Mouse (Mus musculus) bone marrow, adult 2 months (tissue): Measurements from ENCODE around the gene Tfcp2l1. TPM values are rescaled to one million over a fixed set of nuclear protein-coding genes. Genes with fewer than 3 reads are reported as not detected.

Experiments
- H3K27ac ChIP-seq: fragments of 200-500 bp; 2 replicates; pipeline ENCODE4 v1.5.1; 2012; ENCODE audit warnings: low read depth, mild to moderate bottlenecking, control low read depth, inconsistent platforms, low read length; ENCODE audit not compliant: control insufficient read depth, poor library complexity, insufficient read depth
- H3K4me1 ChIP-seq: fragments of 200-500 bp; 2 replicates; pipeline ENCODE4 v1.6.1; 2011; ENCODE audit warnings: low read length; ENCODE audit not compliant: control insufficient read depth, insufficient read depth
- H3K4me3 ChIP-seq: fragments of 200-500 bp; replicated peaks from 2 replicates; pipeline ENCODE3; 2011; ENCODE audit warnings: mild to moderate bottlenecking, low read depth, low read length, control low read depth; ENCODE audit not compliant: control insufficient read depth
- CTCF ChIP-seq: fragments of 200-500 bp; IDR thresholded peaks from 2 replicates; pipeline ENCODE4 v1.5.1; 2011; ENCODE audit warnings: low read length, control low read depth; ENCODE audit not compliant: control insufficient read depth, insufficient read depth
- POLR2A ChIP-seq: fragments of 200-500 bp; IDR thresholded peaks from 2 replicates; pipeline ENCODE4 v1.6.1; 2011; ENCODE audit warnings: low read depth, mild to moderate bottlenecking, control low read depth, low read length, borderline replicate concordance; ENCODE audit not compliant: control insufficient read depth
- WGBS: fragments of 180-500 bp; shearing (Covaris S2); methylation state at CpG from one replicate; pipeline ENCODE4 v1.1.7; 2018; 5-methylcytosine and 5-hydroxymethylcytosine counted together
- polyA plus RNA-seq: library from polyadenylated mRNA; stranded (reverse); fragments of >200 nt; gene quantifications from 2 replicates; pipeline ENCODE4 v1.2.4, GENCODE M21; 2011; ENCODE audit warnings: low replicate concordance; ENCODE audit not compliant: missing spikeins, insufficient read depth, insufficient read length

The Tfcp2l1 gene
- polyA plus RNA-seq, 1 experiment: 2.7 TPM

- no peak overlapping the region for H3K27ac ChIP-seq
- H3K4me3 ChIP-seq: no peak overlapping the region
- TF ChIP-seq CTCF (no peak), POLR2A (no peak)
- 66% methylated on average over 4 of the region's 4 CpGs for WGBS
- H3K4me1 ChIP-seq: no peaks in the 10 kb centered on the region
Measured at GRCm38 (mm10) chr1:118645701-118646100, 18.0 kb downstream of the Tfcp2l1 start.

GRCm38 (mm10) chr1:118648015-118648414, 20.3 kb downstream of the Tfcp2l1 start:
- H3K27ac ChIP-seq: no peak overlapping the region
- H3K4me1 ChIP-seq: no peaks in the 10 kb centered on the region
- H3K4me3 ChIP-seq: no peak overlapping the region
- TF ChIP-seq CTCF (no peak), POLR2A (no peak)
- 59% methylated on average over 3 of the region's 3 CpGs for WGBS

GRCm38 (mm10) chr1:118649933-118650770, 22.4 kb downstream of the Tfcp2l1 start:
- H3K4me3 ChIP-seq: no peak overlapping the region
- H3K4me1 ChIP-seq: no peaks in the 10 kb centered on the region
- TF ChIP-seq CTCF (no peak), POLR2A (no peak)
- no peak overlapping the region for H3K27ac ChIP-seq
- 77% methylated on average over 9 of the region's 9 CpGs for WGBS

- H3K27ac ChIP-seq: no peak overlapping the region
- no peak overlapping the region for H3K4me3 ChIP-seq
- H3K4me1 ChIP-seq: no peaks in the 10 kb centered on the region
- 78% methylated on average over 3 of the region's 3 CpGs for WGBS
- TF ChIP-seq CTCF (no peak), POLR2A (no peak)
Measured at GRCm38 (mm10) chr1:118650771-118651080, 23.0 kb downstream of the Tfcp2l1 start.

- 80% methylated on average over 6 of the region's 6 CpGs for WGBS
- Histone ChIP-seq H3K27ac (no peak overlapping the region), H3K4me1 (no peaks in the 10 kb centered on the region), H3K4me3 (no peak overlapping the region)
- no peak for TF ChIP-seq POLR2A
- TF ChIP-seq CTCF: no peak
Measured at GRCm38 (mm10) chr1:118658716-118659115, 31.0 kb downstream of the Tfcp2l1 start.

- H3K4me1 ChIP-seq: no peaks in the 10 kb centered on the region
- no peak for TF ChIP-seq POLR2A
- TF ChIP-seq CTCF: no peak
- WGBS: 76% methylated on average over 3 of the region's 3 CpGs
- no peak overlapping the region for H3K27ac ChIP-seq
- no peak overlapping the region for H3K4me3 ChIP-seq
Measured at GRCm38 (mm10) chr1:118660880-118661465, 33.2 kb downstream of the Tfcp2l1 start.

- H3K4me3 ChIP-seq: no peak overlapping the region
- 24% methylated on average over 1 of the region's 1 CpGs for WGBS
- no peaks in the 10 kb centered on the region for H3K4me1 ChIP-seq
- H3K27ac ChIP-seq: no peak overlapping the region
- no peak for TF ChIP-seq POLR2A
- no peak for TF ChIP-seq CTCF
Measured at GRCm38 (mm10) chr1:118663062-118663461, 35.3 kb downstream of the Tfcp2l1 start.

- no peaks in the 10 kb centered on the region for H3K4me1 ChIP-seq
- no peak for TF ChIP-seq CTCF
- TF ChIP-seq POLR2A: no peak
- no peak overlapping the region for H3K27ac ChIP-seq
- H3K4me3 ChIP-seq: no peak overlapping the region
Measured at GRCm38 (mm10) chr1:118667536-118667935, 39.8 kb downstream of the Tfcp2l1 start.
